Mouse (Mus musculus) olfactory bulb, adult 2 months (tissue): ENCODE data around the gene Cebpe.

Experiments used
- CTCF ChIP-seq: fragments of 200-500 bp; IDR thresholded peaks from 2 replicates; pipeline ENCODE4 v1.5.1; 2012; ENCODE audit warnings: low read depth, mild to moderate bottlenecking, low read length, moderate library complexity; ENCODE audit not compliant: insufficient read depth
- POLR2A ChIP-seq: fragments of 200-500 bp; IDR thresholded peaks from 2 replicates; pipeline ENCODE4 v1.6.1; 2012; ENCODE audit warnings: mild to moderate bottlenecking, low read depth, low read length, moderate library complexity; ENCODE audit not compliant: insufficient read depth

DNA sequence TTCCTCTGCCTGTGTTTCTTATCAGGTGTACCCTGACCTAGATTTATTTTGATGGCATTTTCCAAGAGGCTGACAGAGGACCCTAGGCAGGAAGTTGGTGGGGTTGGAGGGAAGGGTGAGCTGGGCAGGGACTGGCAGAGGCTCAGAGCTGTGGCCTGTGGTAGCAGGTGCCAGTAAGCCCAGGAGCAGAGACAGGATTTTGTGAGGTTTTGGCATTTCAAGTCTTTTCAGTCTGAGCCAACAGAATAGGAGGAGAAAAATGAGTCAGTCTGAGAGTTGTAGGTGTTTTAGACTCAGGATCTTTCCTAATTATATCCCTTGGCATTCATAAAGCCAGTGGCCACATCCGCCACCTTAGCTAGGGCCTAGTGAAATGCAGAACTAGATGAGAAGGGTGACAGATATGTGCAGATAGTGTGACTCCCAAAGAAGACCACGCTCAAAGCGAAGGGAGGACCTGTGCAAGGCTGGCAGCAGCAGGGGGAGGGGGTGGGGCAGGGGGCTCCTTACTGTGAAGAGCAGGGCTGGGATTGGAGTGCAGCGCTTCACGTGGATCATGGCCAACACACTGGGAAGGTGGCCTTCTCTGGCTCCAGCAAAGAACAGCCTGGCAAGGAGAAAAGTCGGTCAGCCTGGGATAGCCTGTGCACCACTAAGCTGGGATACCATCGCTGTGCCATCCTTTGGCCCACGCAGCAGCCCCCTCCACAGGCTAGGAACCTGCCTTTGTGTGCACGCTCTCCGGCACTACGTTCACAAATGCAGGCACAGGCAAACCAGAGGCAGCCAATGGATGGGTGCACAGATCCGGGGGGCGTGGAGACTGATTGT is 17.1 kb upstream of the Cebpe start:
- no peak for TF ChIP-seq CTCF
- TF ChIP-seq POLR2A = no peak
